In genomic region chr17:59018666-59019065, GRCm38 (mm10) we compare ENCODE assay signal across 24 mouse cellular contexts. TPM values are rescaled to one million over a fixed set of nuclear protein-coding genes. Genes with fewer than 3 reads are reported as not detected.
"Had no signal": no experiment of that assay in that cellular context is flagged by ENCODE, and none has a peak within 500 bp of the region (broad histone marks: within the 10 kb centered on the region; RNA-seq: fewer than 3 reads in every experiment).

No protein-coding gene starts in this region.

- H3K4me2 ChIP-seq: kidney, embryonic 15.5 days; limb, embryonic 12.5 days; liver, embryonic 12.5 days; liver, embryonic 15.5 days; lung, embryonic 15.5 days; midbrain, embryonic 15.5 days; neural tube, embryonic 12.5 days; neural tube, embryonic 15.5 days had no signal

- ATAC-seq: liver, embryonic 12.5 days; midbrain, embryonic 15.5 days had no signal

- H3K9me3 ChIP-seq: kidney, embryonic 15.5 days; limb, embryonic 12.5 days; liver, embryonic 12.5 days; liver, embryonic 15.5 days; lung, embryonic 15.5 days; megakaryocyte, embryonic 14.5 days; midbrain, embryonic 10.5 days; midbrain, embryonic 15.5 days; neural tube, embryonic 12.5 days; neural tube, embryonic 15.5 days had no signal

- H3K9ac ChIP-seq: kidney, embryonic 15.5 days; limb, embryonic 12.5 days; liver, embryonic 12.5 days; liver, embryonic 15.5 days; lung, embryonic 15.5 days; midbrain, embryonic 15.5 days; neural tube, embryonic 12.5 days; neural tube, embryonic 15.5 days had no signal

- H3K4me1 ChIP-seq: limb, embryonic 12.5 days; liver, embryonic 12.5 days; liver, embryonic 15.5 days; lung, embryonic 15.5 days; megakaryocyte, embryonic 14.5 days; midbrain, embryonic 10.5 days; midbrain, embryonic 15.5 days; neural tube, embryonic 12.5 days; neural tube, embryonic 15.5 days had no signal

- H3K4me3 ChIP-seq: kidney, embryonic 15.5 days; left cerebral cortex, adult 2 months; limb, embryonic 12.5 days; liver, embryonic 12.5 days; liver, embryonic 15.5 days; lung, embryonic 15.5 days; megakaryocyte, embryonic 14.5 days; midbrain, embryonic 10.5 days; midbrain, embryonic 15.5 days; neural tube, embryonic 12.5 days; neural tube, embryonic 15.5 days had no signal

- H3K36me3 ChIP-seq: kidney, embryonic 15.5 days; limb, embryonic 12.5 days; liver, embryonic 12.5 days; liver, embryonic 15.5 days; lung, embryonic 15.5 days; midbrain, embryonic 10.5 days; midbrain, embryonic 15.5 days; neural tube, embryonic 12.5 days; neural tube, embryonic 15.5 days had no signal

- H3K27ac ChIP-seq: kidney, embryonic 15.5 days; left cerebral cortex, adult 2 months; limb, embryonic 12.5 days; liver, embryonic 12.5 days; liver, embryonic 15.5 days; lung, embryonic 15.5 days; midbrain, embryonic 10.5 days; midbrain, embryonic 15.5 days; neural tube, embryonic 12.5 days; neural tube, embryonic 15.5 days; stomach, postnatal 0 days had no signal

- DNase-seq: kidney, postnatal 10 days; kidney, postnatal 36 days; layer of hippocampus, postnatal 36 days; liver; lung, adult 18-20 months; lung, postnatal 10 days; lung, postnatal 36 days; thymus, adult 2 months; thymus, postnatal 14 days; thymus, postnatal 4 days had no signal

- H3K27me3 ChIP-seq: kidney, embryonic 15.5 days; limb, embryonic 12.5 days; liver, embryonic 12.5 days; liver, embryonic 15.5 days; lung, embryonic 15.5 days; megakaryocyte, embryonic 14.5 days; midbrain, embryonic 15.5 days; neural tube, embryonic 12.5 days; neural tube, embryonic 15.5 days had no signal

RNA-seq across cellular contexts. Expression of gene Pdzph1, which starts 27.5 kb away (rescaled TPM):
- polyA plus RNA-seq: kidney, embryonic 15.5 days; limb, embryonic 12.5 days; lung, embryonic 15.5 days; small intestine, adult 2 months; stomach, embryonic 14.5 days; stomach, postnatal 0 days; thymus, adult 2 months had no signal
